Mouse (Mus musculus) C2C12 (cell line): Measurements from ENCODE around the gene Megf8. TPM values are rescaled to one million over a fixed set of nuclear protein-coding genes. Genes with fewer than 3 reads are reported as not detected.
A peak's percentile ranks its signal among the peaks of the same experiment; 100 is the strongest.
"Not testable (repeated sequence)": the region's sequence is repeated elsewhere in the genome, so short reads cannot be mapped to it uniquely, and the experiment has no call there.

ENCODE experiments used
- H3K27me3 ChIP-seq: one replicate; pipeline ENCODE4 v1.6.1; 2011; ENCODE audit not compliant: control insufficient read depth, insufficient read depth, insufficient read length
- H3K36me3 ChIP-seq: one replicate; pipeline ENCODE4 v1.6.1; 2011; ENCODE audit not compliant: control insufficient read depth, insufficient read depth
- H3K4me3 ChIP-seq: one replicate; pipeline ENCODE4 v1.5.1; 2011; ENCODE audit warnings: mild to moderate bottlenecking, control low read depth; ENCODE audit not compliant: poor library complexity, insufficient read depth, severe bottlenecking
- H3K79me2 ChIP-seq: one replicate; pipeline ENCODE4 v1.6.1; 2011; ENCODE audit not compliant: control insufficient read depth, insufficient read depth
- H3K79me3 ChIP-seq: one replicate; pipeline ENCODE4 v1.6.1; 2011; ENCODE audit warnings: low read depth, control low read depth
- H3ac ChIP-seq: one replicate; pipeline ENCODE3; 2011; ENCODE audit warnings: low read depth; ENCODE audit not compliant: control insufficient read depth, insufficient read length
- CEBPB ChIP-seq: IDR thresholded peaks from one replicate; pipeline ENCODE4 v1.6.1; 2011; ENCODE audit warnings: low read depth, mild to moderate bottlenecking, control low read depth, moderate library complexity
- CTCF ChIP-seq: IDR thresholded peaks from one replicate; pipeline ENCODE4 v1.5.1; 2011; ENCODE audit not compliant: control insufficient read depth, insufficient read depth, insufficient read length
- FOSL1 ChIP-seq: IDR thresholded peaks from one replicate; pipeline ENCODE4 v1.8.0; 2011; ENCODE audit warnings: mild to moderate bottlenecking, low read length; ENCODE audit not compliant: poor library complexity, insufficient read depth, severe bottlenecking
- MAX ChIP-seq: IDR thresholded peaks from one replicate; pipeline ENCODE4 v1.6.1; 2011; ENCODE audit warnings: mild to moderate bottlenecking, control low read depth
- MYOD1 ChIP-seq: IDR thresholded peaks from one replicate; pipeline ENCODE4 v1.6.1; 2011; ENCODE audit warnings: low read depth; ENCODE audit not compliant: control insufficient read depth, insufficient read length
- MYOG ChIP-seq: IDR thresholded peaks from one replicate; pipeline ENCODE4 v1.6.1; 2011; ENCODE audit not compliant: control insufficient read depth, insufficient read length; ENCODE audit errors: extremely low read depth
- USF1 ChIP-seq: IDR thresholded peaks from one replicate; pipeline ENCODE4 v1.6.1; 2011; ENCODE audit warnings: low read depth, mild to moderate bottlenecking, control low read depth, moderate library complexity
- polyA plus RNA-seq: library from polyadenylated mRNA; unstranded; fragments of >200 nt; fragmentation: generic; extraction: Trizol; gene quantifications from one replicate; pipeline ENCODE4 v1.2.1, GENCODE M21; 2012; ENCODE audit warnings: missing spikeins

Megf8 gene
- polyA plus RNA-seq, 1 experiment: 31.9 TPM

- Histone ChIP-seq H3K79me2 (no peaks in the 10 kb centered on the region), H3ac (no peak overlapping the region), H3K79me3 (no peaks in the 10 kb centered on the region), H3K27me3 (no peaks in the 10 kb centered on the region), H3K36me3 (no peaks in the 10 kb centered on the region), H3K4me3 (peak overlapping the region; percentile 30)
- no peak for TF ChIP-seq MYOD1
- no peak for TF ChIP-seq MAX
- TF ChIP-seq FOSL1: no peak
- no peak for TF ChIP-seq MYOG
- no peak for TF ChIP-seq CEBPB
- TF ChIP-seq USF1: peak; percentile 79
- TF ChIP-seq CTCF: no peak
These were observed 78.9 kb downstream of the Megf8 start for GRCm38 (mm10) chr7:25395558-25396521.

- Histone ChIP-seq H3K36me3 (no peaks in the 10 kb centered on the region), H3K4me3 (no peak overlapping the region), H3K79me2 (no peaks in the 10 kb centered on the region), H3ac (no peak overlapping the region), H3K79me3 (no peaks in the 10 kb centered on the region), H3K27me3 (no peaks in the 10 kb centered on the region)
- TF ChIP-seq MYOG (no peak), FOSL1 (no peak), USF1 (no peak), MYOD1 (no peak), CTCF (no peak), MAX (no peak), CEBPB (no peak)
These were observed 79.7 kb downstream of the Megf8 start for GRCm38 (mm10) chr7:25396621-25397020.

GRCm38 (mm10) chr7:25398610-25399009 is 81.6 kb downstream of the Megf8 start, which contains the start of gene Lipe:
Lipe (minus strand) TSS chr7:25398710.
- H3K36me3 ChIP-seq: no peaks in the 10 kb centered on the region
- H3K27me3 ChIP-seq: no peaks in the 10 kb centered on the region
- no peak within 1 kb of the TSS for H3ac ChIP-seq
- H3K79me2 ChIP-seq: no peaks in the 10 kb centered on the region
- no peak within 1 kb of the TSS for H3K4me3 ChIP-seq
- H3K79me3 ChIP-seq: no peaks in the 10 kb centered on the region
- TF ChIP-seq CEBPB (no peak), FOSL1 (no peak), CTCF (no peak), USF1 (no peak), MYOD1 (no peak), MAX (no peak), MYOG (no peak)

GRCm38 (mm10) chr7:25399028-25399427 is 82.1 kb downstream of the Megf8 start:
- not testable (repeated sequence) for H3K36me3 ChIP-seq, H3K79me2 ChIP-seq, H3K79me3 ChIP-seq, H3ac ChIP-seq, H3K27me3 ChIP-seq, H3K4me3 ChIP-seq

- no peaks in the 10 kb centered on the region for H3K36me3 ChIP-seq
- H3K27me3 ChIP-seq: no peaks in the 10 kb centered on the region
- no peaks in the 10 kb centered on the region for H3K79me2 ChIP-seq
- H3K4me3 ChIP-seq: no peak overlapping the region
- H3ac ChIP-seq: no peak overlapping the region
- no peaks in the 10 kb centered on the region for H3K79me3 ChIP-seq
- TF ChIP-seq USF1 (no peak), FOSL1 (no peak), MAX (no peak), CEBPB (no peak), MYOG (no peak), CTCF (no peak), MYOD1 (no peak)
These were observed 84.6 kb downstream of the Megf8 start for GRCm38 (mm10) chr7:25401551-25401950.

GRCm38 (mm10) chr7:25401986-25402385 is 85.0 kb downstream of the Megf8 start:
- Histone ChIP-seq H3K36me3 (no peaks in the 10 kb centered on the region), H3K79me3 (no peaks in the 10 kb centered on the region), H3K79me2 (no peaks in the 10 kb centered on the region), H3K27me3 (no peaks in the 10 kb centered on the region), H3ac (no peak overlapping the region), H3K4me3 (no peak overlapping the region)
- TF ChIP-seq CTCF: no peak
- no peak for TF ChIP-seq MAX
- no peak for TF ChIP-seq CEBPB
- TF ChIP-seq MYOG: no peak
- TF ChIP-seq FOSL1: no peak
